ENCODE assay signal across 8 mouse cellular contexts in genomic region chr4:46611181-46611580, GRCm38 (mm10). TPM values are rescaled to one million over a fixed set of nuclear protein-coding genes. Genes with fewer than 3 reads are reported as not detected.
A peak's percentile ranks its signal among the peaks of the same experiment; 100 is the strongest.
DNase-seq lines count a peak whose midpoint lies in the region; ATAC-seq and TF ChIP-seq lines count a peak whose summit lies in the region.

No protein-coding gene starts in this region.

- TF ChIP-seq RAD21 in MEL (IDR thresholded peaks at IDR 0.05; ENCODE audit: low read depth, low read length) = peak; percentile 98

- no peak overlapping the region for H3K4me2 ChIP-seq in forebrain, embryonic 12.5 days

- no peak overlapping the region for H3K9ac ChIP-seq in MEL (ENCODE audit: control insufficient read depth, low read depth, low read length, poor library complexity, severe bottlenecking)
- H3K9ac ChIP-seq in forebrain, embryonic 12.5 days = no peak overlapping the region

- H3K27me3 ChIP-seq in MEL (ENCODE audit: control insufficient read depth in 1 of 2, insufficient read depth in 2 of 2, low read length in 2 of 2) = no peaks in the 10 kb centered on the region; a peak in 1 of 4 replicates
- H3K27me3 ChIP-seq in forebrain, embryonic 12.5 days = peaks cover 18% of the 10 kb centered on the region; the same call in 1 of the 2 replicates

- peak; percentile 81 to 100 (median 98) for TF ChIP-seq CTCF in MEL (IDR thresholded peaks at IDR 0.05 in 2 of 3, conservative IDR thresholded peaks at IDR 0.05 in 1 of 3; ENCODE audit: control insufficient read depth in 1 of 3, insufficient read depth in 1 of 3, low read depth in 2 of 3, low read length in 3 of 3, poor library complexity in 1 of 3, severe bottlenecking in 1 of 3)
- TF ChIP-seq CTCF in layer of hippocampus, adult 2 months (conservative IDR thresholded peaks at IDR 0.05) = peak; percentile 97

- peak; percentile 91 for DNase-seq in MEL (ENCODE audit: low read depth, low spot score)
- peak; percentile 81 for DNase-seq in c-Kit-positive CD71-positive TER-119-negative erythroid progenitor cells, embryonic 14.5 days (ENCODE audit: low read depth)
- peak; percentile 90 for DNase-seq in heart, postnatal 4 days
- DNase-seq in layer of hippocampus, adult 2 months (ENCODE audit: low spot score in 2 of 2) = peak; percentile 85 to 92
- peak; percentile 89 for DNase-seq in lung, postnatal 10 days
- DNase-seq in retina, postnatal 1 day = peak; percentile 89
- peak; percentile 91 for DNase-seq in thymus, postnatal 4 days

- peak; percentile 57 for ATAC-seq in forebrain, embryonic 12.5 days (ENCODE audit: low FRiP score)

- no peaks in the 10 kb centered on the region for H3K36me3 ChIP-seq in MEL (ENCODE audit: control insufficient read depth in 1 of 2, insufficient read depth in 2 of 2, low read length in 2 of 2)
- H3K36me3 ChIP-seq in forebrain, embryonic 12.5 days (replicated peaks) = no peaks in the 10 kb centered on the region

- no peak for TF ChIP-seq POLR2A in MEL (IDR thresholded peaks at IDR 0.05; ENCODE audit: control insufficient read depth in 1 of 2, insufficient read depth in 1 of 2, low read depth in 1 of 2, low read length in 2 of 2, poor library complexity in 1 of 2)

- no peaks in the 10 kb centered on the region for H3K79me2 ChIP-seq in MEL (ENCODE audit: control insufficient read depth, insufficient read depth, low read length, poor library complexity)

- H3K4me3 ChIP-seq in MEL (ENCODE audit: control insufficient read depth in 1 of 2, insufficient read depth in 1 of 2, low read depth in 2 of 2, low read length in 2 of 2) = no peak overlapping the region
- no peak overlapping the region for H3K4me3 ChIP-seq in forebrain, embryonic 12.5 days (replicated peaks)
- no peak overlapping the region for H3K4me3 ChIP-seq in layer of hippocampus, adult 2 months

- no peak for TF ChIP-seq EP300 in MEL (IDR thresholded peaks at IDR 0.05; ENCODE audit: low read depth in 1 of 2, low read length in 2 of 2)

- H3K4me1 ChIP-seq in MEL (ENCODE audit: control insufficient read depth in 1 of 2, insufficient read depth in 2 of 2, low read length in 2 of 2) = no peaks in the 10 kb centered on the region
- H3K4me1 ChIP-seq in forebrain, embryonic 12.5 days = no peaks in the 10 kb centered on the region; the same call in 1 of the 2 replicates

- no peaks in the 10 kb centered on the region for H3K9me3 ChIP-seq in MEL (replicated peaks; ENCODE audit: insufficient read depth, low read length)
- H3K9me3 ChIP-seq in forebrain, embryonic 12.5 days = no peaks in the 10 kb centered on the region

- no peak overlapping the region for H3K27ac ChIP-seq in MEL (ENCODE audit: control insufficient read depth, low read depth, low read length)
- H3K27ac ChIP-seq in forebrain, embryonic 12.5 days = no peak overlapping the region
- H3K27ac ChIP-seq in layer of hippocampus, adult 2 months = no peak overlapping the region

- under 1% methylated on average over 4 of the region's 4 CpGs for WGBS in forebrain, embryonic 12.5 days

TF ChIP-seq in MEL, 35 proteins besides CTCF, POLR2A, EP300 and RAD21:
- peak; percentile 90 for TF ChIP-seq ZC3H11A (IDR thresholded peaks at IDR 0.05; ENCODE audit: low read depth, low read length)
- no peak for TF ChIP-seq POLR2AphosphoS2 (IDR thresholded peaks at IDR 0.05; ENCODE audit: low read length)
- no peak for TF ChIP-seq MYB (IDR thresholded peaks at IDR 0.05; ENCODE audit: low read depth, low read length)
- no peak for TF ChIP-seq JUND (IDR thresholded peaks at IDR 0.05; ENCODE audit: low read depth, low read length)
- peak; percentile 33; the same call in 1 of the 2 replicates for TF ChIP-seq BHLHE40 (IDR thresholded peaks at IDR 0.05; ENCODE audit: borderline replicate concordance, low read depth, low read length)
- TF ChIP-seq NRF1 (IDR thresholded peaks at IDR 0.05; ENCODE audit: insufficient read depth, low read depth, low read length, poor library complexity, severe bottlenecking) = no peak
- no peak for TF ChIP-seq USF1 (IDR thresholded peaks at IDR 0.05; ENCODE audit: low read depth, low read length)
- TF ChIP-seq UBTF (IDR thresholded peaks at IDR 0.05; ENCODE audit: borderline replicate concordance, insufficient read depth, low read depth, low read length) = no peak
- no peak for TF ChIP-seq E2F4 (IDR thresholded peaks at IDR 0.05; ENCODE audit: borderline replicate concordance, low read depth, low read length)
- TF ChIP-seq ETS1 (IDR thresholded peaks at IDR 0.05; ENCODE audit: low read depth, low read length) = no peak
- TF ChIP-seq TCF12 (IDR thresholded peaks at IDR 0.05; ENCODE audit: low read depth, low read length) = no peak
- TF ChIP-seq ZNF384 (IDR thresholded peaks at IDR 0.05; ENCODE audit: low read depth, low read length) = peak; percentile 68
- peak; percentile 51; the same call in 1 of the 2 replicates for TF ChIP-seq MYC (IDR thresholded peaks at IDR 0.05; ENCODE audit: low read depth, low read length)
- no peak for TF ChIP-seq MAX (IDR thresholded peaks at IDR 0.05; ENCODE audit: low read length)
- no peak for TF ChIP-seq TBP (IDR thresholded peaks at IDR 0.05; ENCODE audit: low read depth, low read length)
- TF ChIP-seq SIN3A (IDR thresholded peaks at IDR 0.05; ENCODE audit: low read length) = peak; percentile 33; the same call in 1 of the 2 replicates
- peak; percentile 87 for TF ChIP-seq SMC3 (IDR thresholded peaks at IDR 0.05; ENCODE audit: low read depth, low read length)
- TF ChIP-seq USF2 (IDR thresholded peaks at IDR 0.05; ENCODE audit: borderline replicate concordance in 1 of 2, insufficient read depth in 1 of 2, low read depth in 1 of 2, low read length in 2 of 2) = no peak

RNA-seq across cellular contexts. Expression of gene Coro2a, which starts 9.2 kb away (rescaled TPM):
- 0.35 and 1.2 TPM in 2 replicates for total RNA-seq in MEL (2012; rRNA removed)
- 1 to 10 TPM in 1 of 2 experiments, not detected in 1; 6.8 TPM for polyA plus RNA-seq in MEL (2012; ENCODE audit: insufficient read depth in 1 of 2, insufficient read length in 2 of 2, low read depth in 1 of 2, low replicate concordance in 2 of 2, missing spikeins in 1 of 2)
- 1.7 and 2.8 TPM in 2 replicates for polyA plus RNA-seq in forebrain, embryonic 12.5 days (2016; fragmentation: Nextera tagmentation; extraction: Ambion mirVana)
- total RNA-seq in heart, postnatal 4 days (2021) = under 1 TPM; 0.25 to 0.48 TPM
- 10 to 100 TPM; 15.6 to 16.1 TPM for total RNA-seq in layer of hippocampus, adult 2 months (2021)

RNA-seq across cellular contexts. Expression of gene Tbc1d2, which starts 38.8 kb away (rescaled TPM):
- 0.19 and 0.20 TPM in 2 replicates for total RNA-seq in MEL (2012; rRNA removed)
- polyA plus RNA-seq in MEL (2012; ENCODE audit: insufficient read depth in 1 of 2, insufficient read length in 2 of 2, low read depth in 1 of 2, low replicate concordance in 2 of 2, missing spikeins in 1 of 2) = under 1 TPM in 1 of 2 experiments, not detected in 1; 0.36 TPM
- 0.83 and 0.98 TPM in 2 replicates for polyA plus RNA-seq in forebrain, embryonic 12.5 days (2016; fragmentation: Nextera tagmentation; extraction: Ambion mirVana)
- total RNA-seq in heart, postnatal 4 days (2021) = 1 to 10 TPM; 2.9 to 3.5 TPM
- total RNA-seq in layer of hippocampus, adult 2 months (2021) = 1 to 10 TPM; 2.6 to 3.1 TPM
